Mouse (Mus musculus): ENCODE results near the gene Kpna2. TPM values are rescaled to one million over a fixed set of nuclear protein-coding genes. Genes with fewer than 3 reads are reported as not detected.
A peak's percentile ranks its signal among the peaks of the same experiment; 100 is the strongest.

Gene Kpna2
- total RNA-seq (2021), result 10 to 100 TPM; 17.7 to 19.1 TPM
- long read RNA-seq, experiment 1, transcript Kpna2-201 (11 exons, 2,054 nt), result major isoform, 12 of 13 reads
- long read RNA-seq, experiment 1, partial matches to known transcripts, result 0 of 13 reads
- long read RNA-seq, experiment 1, other reads (novel, unspliced or antisense), result 1 of 13 reads
- long read RNA-seq, experiment 2, transcript Kpna2-201 (11 exons, 2,054 nt), result major isoform, 23 of 25 reads
- long read RNA-seq, experiment 2, partial matches to known transcripts, result 0 of 25 reads
- long read RNA-seq, experiment 2, other reads (novel, unspliced or antisense), result 2 of 25 reads

DNA sequence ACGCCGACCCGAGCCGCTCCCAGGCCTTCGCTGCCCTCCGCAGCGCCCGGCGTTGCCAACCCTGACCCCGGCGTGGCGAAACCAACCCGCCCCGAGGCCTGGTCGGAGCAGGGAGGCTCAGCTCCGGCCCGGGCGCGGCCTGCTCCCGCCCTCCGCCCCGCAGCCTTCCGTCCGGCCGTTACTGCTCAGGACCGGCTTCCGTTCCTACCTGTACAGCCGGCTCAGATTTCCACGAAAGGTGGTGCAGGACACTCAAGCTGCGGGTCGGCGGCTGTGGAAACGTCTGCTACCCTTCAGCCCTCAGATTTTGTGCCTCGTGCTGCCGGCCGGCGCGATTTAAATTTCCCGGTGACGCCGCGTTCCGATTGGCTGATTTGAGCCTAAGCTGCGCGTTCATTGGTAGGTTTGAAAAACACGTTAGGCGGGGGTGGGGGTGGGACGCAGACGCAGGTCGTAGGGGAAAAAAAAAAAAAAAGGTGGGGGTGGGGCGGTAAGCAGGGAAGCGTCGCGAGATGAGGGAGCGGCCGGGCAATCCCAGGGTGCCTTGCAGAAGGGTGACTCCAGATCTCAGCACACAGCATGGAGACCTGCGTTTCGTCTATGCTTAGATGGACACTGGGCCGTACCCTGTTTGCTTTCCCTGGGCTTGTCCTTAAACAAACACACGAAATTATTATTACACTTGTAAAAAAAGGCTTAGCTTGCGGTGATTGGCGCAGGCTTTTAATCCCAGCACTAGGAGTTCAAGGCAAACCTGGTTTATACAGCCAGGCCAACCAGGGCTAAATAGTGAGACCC, at the start of gene Kpna2:
Gene Kpna2, minus strand, starts transcription at position 391 of the 798 bp plus-strand sequence.
- no peak for TF ChIP-seq CTCF (conservative IDR thresholded peaks at IDR 0.05)
- Histone ChIP-seq H3K4me3 (peak within 1 kb of the TSS; percentile 90), H3K27ac (peak within 1 kb of the TSS; percentile 96)
- DNase-seq (ENCODE audit: low spot score in 2 of 2), result peak; percentile 89 to 90

DNA sequence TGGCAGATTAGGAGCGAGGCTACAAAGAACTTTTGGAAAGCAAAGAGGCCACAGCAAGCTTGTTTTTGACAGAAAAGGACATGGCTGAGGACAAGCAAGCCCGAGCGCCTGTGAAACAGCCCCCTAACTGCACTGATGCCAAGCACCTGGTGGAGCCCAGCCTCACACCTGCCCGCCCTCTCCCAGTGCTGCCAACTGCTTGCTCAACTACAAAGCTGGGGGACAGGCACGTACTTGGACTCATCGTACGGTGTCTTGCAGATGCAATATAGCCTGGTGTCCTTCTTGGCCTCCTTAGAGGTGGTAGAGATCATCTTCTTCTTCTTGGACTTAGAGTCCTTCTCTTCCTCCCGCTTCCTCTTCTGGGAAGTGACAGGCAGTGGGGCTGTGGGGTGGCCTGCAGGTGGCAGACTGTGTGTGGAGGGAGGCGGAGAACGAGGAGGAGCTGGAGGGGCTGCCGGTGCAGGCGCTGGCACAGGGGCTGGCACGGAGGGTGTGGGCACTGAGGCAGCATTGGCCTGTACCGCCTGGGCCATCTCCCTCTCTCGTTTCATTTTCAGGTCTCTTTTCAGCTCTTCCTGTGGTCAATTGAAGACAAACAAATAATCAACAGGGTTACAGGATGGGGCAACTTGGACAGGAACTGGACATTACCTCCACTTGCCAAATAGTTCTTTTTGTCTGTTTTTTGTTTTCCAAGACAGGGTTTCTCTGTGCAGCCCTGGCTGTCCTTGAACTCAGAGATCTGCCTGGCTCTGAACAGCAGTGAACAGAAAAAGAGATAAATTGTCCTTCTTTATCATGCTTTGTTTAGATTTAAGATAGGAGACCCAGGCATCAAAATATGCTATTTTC, 47.7 kb upstream of the Kpna2 start:
- TF ChIP-seq CTCF (conservative IDR thresholded peaks at IDR 0.05), result peak; percentile 50
- Histone ChIP-seq H3K4me3 (no peak overlapping the region), H3K27ac (peak overlapping the region; percentile 51; the same call in 1 of the 2 replicates)
- DNase-seq (ENCODE audit: low spot score in 2 of 2), result no peak

DNA sequence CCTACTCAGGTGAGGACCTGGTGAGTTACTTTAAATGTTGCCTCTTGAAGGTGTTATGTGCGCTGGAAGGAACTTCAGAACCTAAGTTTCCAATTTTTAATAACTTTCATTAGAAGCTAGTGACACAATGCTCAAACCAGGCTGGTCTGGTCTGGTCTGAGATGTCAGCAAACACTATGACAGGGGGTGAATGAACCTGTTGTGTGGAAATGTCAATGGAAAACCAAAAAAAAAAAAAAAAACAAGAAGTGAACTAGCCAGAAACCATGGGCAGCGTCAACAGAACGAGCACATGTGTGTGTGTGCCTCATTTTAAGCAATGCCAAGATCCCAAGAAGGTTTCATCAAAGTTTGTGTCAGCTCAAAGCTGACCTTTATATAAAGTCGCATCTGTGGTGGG, 46.2 kb upstream of the Kpna2 start:
- DNase-seq (ENCODE audit: low spot score in 2 of 2), result no peak
- no peak for TF ChIP-seq CTCF (conservative IDR thresholded peaks at IDR 0.05)
- peak overlapping the region; percentile 24; the same call in 1 of the 2 replicates for H3K27ac ChIP-seq
- H3K4me3 ChIP-seq, result no peak overlapping the region

DNA sequence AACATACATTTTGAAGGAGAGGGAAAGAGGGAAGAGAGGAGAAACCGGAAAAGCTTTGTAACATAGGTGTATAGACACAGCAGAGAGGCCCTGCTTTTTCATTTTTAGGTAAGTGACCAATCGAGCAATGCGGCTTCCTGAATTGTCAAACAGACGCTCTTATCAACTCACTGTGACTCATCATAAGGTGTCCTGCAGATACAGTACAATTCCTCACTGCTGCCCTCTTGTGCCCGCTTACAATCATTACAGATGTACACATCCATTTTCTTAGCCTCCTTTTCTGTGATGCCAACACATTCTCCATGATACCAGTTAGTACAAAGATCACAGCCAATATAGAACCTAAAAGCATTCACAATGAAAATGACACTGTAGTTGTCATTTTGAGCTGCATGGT, 45.0 kb upstream of the Kpna2 start:
- Histone ChIP-seq H3K27ac (peak overlapping the region; percentile 24; the same call in 1 of the 2 replicates), H3K4me3 (no peak overlapping the region)
- TF ChIP-seq CTCF (conservative IDR thresholded peaks at IDR 0.05), result peak; percentile 89
- DNase-seq (ENCODE audit: low spot score in 2 of 2), result peak; percentile 68 to 75

DNA sequence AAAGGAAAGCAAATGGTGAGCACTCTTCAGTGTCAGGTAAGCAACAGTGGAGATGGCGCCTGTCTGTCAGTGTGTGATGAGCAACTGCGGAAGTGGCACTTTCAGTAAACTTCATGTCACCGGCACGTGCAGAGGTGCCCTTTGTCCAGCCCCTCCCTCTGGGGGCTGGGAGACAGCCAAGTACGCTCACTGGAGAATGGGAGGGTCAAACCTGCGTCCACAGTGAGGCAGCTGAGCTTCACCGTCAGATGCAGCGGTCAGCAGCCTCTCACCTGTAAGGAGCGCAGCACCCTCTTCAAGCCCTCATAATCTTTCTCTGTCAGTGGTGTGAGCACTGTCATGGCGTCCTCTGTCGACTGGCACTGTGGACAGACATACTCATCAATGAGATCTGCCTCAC, 44.0 kb upstream of the Kpna2 start:
- H3K27ac ChIP-seq, result no peak overlapping the region
- TF ChIP-seq CTCF (conservative IDR thresholded peaks at IDR 0.05), result no peak
- H3K4me3 ChIP-seq, result no peak overlapping the region
- no peak for DNase-seq (ENCODE audit: low spot score in 2 of 2)

DNA sequence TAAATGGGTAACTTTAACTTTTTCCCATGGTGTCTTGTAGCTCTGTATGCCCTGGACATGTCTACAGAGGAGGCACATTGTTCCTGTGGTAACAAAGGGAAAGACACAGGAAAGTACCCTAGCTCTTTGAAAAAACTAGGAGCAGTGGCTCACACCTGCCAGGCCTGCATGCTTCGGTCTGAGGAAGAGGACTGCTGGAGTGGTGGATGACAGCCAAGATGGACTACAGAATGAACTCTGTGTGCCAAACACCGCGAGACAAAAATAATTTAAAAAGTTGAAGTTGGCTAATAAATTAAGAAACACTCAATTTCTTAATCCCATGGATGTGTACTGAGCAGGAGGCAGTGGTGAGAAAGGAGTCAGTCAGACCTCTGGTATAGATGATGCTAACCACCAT, 42.1 kb upstream of the Kpna2 start:
- DNase-seq (ENCODE audit: low spot score in 2 of 2), result no peak

DNA sequence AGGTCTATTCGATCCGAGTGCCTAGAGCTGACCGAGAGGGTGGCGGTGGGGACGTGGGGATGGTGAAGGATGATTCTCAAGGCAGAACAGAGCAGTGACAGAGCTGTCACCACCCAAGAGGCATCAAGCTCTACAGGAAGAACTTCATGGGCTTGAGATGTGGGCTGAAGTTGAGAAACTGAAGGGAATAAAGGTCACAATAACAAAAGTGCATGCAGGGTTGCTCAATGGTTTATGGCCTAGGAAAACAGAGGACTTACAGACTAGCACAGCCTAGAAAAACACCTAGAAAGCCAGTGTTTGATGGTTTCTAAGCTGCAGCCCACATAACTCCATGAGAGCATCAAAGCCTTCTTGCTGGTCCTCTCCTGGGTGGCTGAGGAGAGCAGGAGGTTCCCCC, 40.1 kb upstream of the Kpna2 start:
- no peak overlapping the region for H3K27ac ChIP-seq
- no peak for TF ChIP-seq CTCF (conservative IDR thresholded peaks at IDR 0.05)
- no peak for DNase-seq (ENCODE audit: low spot score in 2 of 2)
- H3K4me3 ChIP-seq, result no peak overlapping the region

More for the DNA sequence above, 42.1 kb upstream of the Kpna2 start:
- Histone ChIP-seq H3K4me3 (no peak overlapping the region), H3K27ac (no peak overlapping the region)
- TF ChIP-seq CTCF (conservative IDR thresholded peaks at IDR 0.05), result no peak

DNA sequence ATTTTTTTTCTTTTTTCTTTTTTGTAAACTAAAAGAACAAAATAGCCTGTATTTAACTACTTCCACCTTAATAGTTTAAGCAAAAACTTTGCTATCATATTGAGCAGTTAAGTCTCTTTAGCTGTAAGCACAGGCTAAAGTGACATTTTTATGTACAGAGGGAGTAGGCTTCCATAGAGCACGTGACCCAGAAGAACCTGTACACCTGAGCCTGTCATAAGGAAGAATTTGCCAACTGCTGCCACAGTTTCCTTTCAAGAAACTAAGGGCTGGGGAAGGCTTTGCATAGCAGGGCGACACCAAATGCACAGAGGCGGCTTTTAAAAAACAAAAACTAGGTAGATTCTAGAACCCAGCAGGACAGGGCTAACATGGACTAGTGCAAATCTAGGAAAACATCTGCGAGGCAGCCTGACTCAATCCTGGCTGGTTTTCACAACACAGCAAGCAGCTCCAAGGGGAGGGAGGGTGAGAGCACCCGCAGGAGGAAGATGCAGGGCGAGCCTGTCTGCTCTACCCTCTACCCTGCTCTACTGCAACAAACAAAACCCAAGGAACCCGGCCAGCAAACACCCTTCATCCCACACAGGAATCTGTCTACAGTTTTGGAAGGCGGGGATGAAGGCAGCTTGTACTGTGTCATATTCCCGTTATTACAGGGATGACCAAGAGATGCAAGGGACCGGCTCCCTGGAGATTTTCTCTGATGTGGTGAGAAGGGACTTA, 34.9 kb upstream of the Kpna2 start:
- no peak for TF ChIP-seq CTCF (conservative IDR thresholded peaks at IDR 0.05)
- Histone ChIP-seq H3K4me3 (no peak overlapping the region), H3K27ac (no peak overlapping the region)
- DNase-seq (ENCODE audit: low spot score in 2 of 2), result no peak

DNA sequence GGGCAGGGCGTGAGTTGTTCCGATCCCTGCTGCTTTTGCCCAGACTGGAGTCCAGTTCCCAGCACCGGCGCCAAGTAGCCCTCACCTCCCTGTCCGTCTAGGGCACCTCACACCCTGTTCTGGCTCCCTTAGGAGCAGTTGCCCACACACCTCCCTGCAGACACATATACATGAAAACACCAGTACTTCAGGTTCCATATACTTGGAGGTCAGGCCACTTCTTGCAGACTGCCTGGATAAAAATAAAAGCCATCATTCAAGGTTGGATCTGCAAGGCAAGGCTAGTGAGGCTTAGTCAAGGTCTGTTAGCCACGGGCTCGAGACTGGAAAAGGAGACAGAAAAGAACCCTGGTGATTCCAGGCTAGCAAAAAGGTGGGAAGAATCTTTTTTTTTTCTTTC, 32.3 kb upstream of the Kpna2 start:
- Histone ChIP-seq H3K4me3 (no peak overlapping the region), H3K27ac (no peak overlapping the region)
- TF ChIP-seq CTCF (conservative IDR thresholded peaks at IDR 0.05), result no peak
- no peak for DNase-seq (ENCODE audit: low spot score in 2 of 2)

DNA sequence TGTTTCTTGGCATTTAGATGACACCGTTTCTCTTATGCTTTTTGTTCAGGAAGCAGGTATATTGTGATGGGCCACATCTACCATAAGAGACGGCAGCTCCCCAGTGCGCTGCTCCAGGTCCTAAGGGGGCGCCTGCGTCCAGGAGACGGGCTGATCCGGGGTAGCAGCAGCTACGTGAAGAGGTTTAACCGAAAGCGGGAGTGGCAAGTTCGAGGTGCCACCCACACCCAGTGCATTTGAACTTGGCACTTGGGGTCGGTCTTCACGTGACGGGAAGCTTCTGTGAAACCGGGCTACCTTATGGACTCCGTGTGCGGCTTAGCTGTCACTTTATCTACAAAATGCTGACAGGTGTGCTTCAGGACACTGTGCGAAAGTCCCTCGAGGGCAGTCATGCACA, 30.2 kb upstream of the Kpna2 start:
- TF ChIP-seq CTCF (conservative IDR thresholded peaks at IDR 0.05), result no peak

DNA sequence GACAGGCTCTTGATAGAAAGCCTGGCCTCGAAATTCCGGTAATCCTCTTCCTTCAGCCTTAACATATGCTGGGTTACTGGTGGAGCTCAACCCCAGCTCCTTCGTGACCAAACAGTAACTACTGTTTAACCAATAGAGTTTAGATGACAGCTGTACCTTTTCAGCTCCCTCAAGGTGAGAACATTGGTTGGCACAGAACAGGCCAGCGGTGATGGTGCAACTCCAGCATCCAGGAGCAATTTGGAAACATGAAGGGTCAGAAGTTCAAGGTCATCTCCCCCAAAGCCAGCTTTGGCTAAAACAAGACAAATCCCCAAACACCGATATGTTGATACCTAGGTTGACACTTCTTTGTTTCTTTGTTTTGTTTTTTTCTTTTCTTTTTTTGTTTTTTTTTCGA, 29.4 kb upstream of the Kpna2 start:
- DNase-seq (ENCODE audit: low spot score in 2 of 2), result no peak
- TF ChIP-seq CTCF (conservative IDR thresholded peaks at IDR 0.05), result no peak
- peak overlapping the region; percentile 82 for H3K4me3 ChIP-seq
- peak overlapping the region; percentile 91 for H3K27ac ChIP-seq

More for the DNA sequence above, 30.2 kb upstream of the Kpna2 start:
- no peak for DNase-seq (ENCODE audit: low spot score in 2 of 2)
- H3K27ac ChIP-seq, result no peak overlapping the region
- no peak overlapping the region for H3K4me3 ChIP-seq

DNA sequence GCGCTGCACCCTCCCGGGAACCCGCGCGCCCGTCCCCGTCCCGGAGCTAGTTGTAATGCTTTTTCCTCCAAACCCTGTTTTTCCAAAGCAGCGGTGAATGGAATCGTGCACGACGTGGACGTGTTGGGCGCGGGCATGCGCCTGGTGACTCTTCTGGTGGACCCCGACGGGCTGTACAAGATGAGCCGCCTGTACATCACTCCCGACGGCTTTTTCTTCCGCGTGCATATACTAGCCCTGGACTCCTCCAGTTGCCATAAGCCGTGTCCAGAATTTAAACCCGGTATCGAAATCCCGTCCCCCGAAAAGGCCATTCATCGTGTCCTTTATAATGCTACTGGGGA, 28.9 kb upstream of the Kpna2 start:
- Histone ChIP-seq H3K27ac (peak overlapping the region; percentile 91), H3K4me3 (peak overlapping the region; percentile 82)
- TF ChIP-seq CTCF (conservative IDR thresholded peaks at IDR 0.05), result no peak
- no peak for DNase-seq (ENCODE audit: low spot score in 2 of 2)
